Mouse (Mus musculus): ENCODE measurements around the gene Fgl2. TPM values are rescaled to one million over a fixed set of nuclear protein-coding genes. Genes with fewer than 3 reads are reported as not detected.

Fgl2 gene
- polyA plus RNA-seq, 1 experiment, result 11.7 TPM

Other genes starting within 250 kb of the Fgl2 start
- gene Gsap, start 186.4 kb upstream of the Fgl2 start, polyA plus RNA-seq (2012; rRNA removed), result 1.4 and 2.0 TPM in 2 replicates
- gene Ccdc146, start 52.0 kb downstream of the Fgl2 start, polyA plus RNA-seq (2012; rRNA removed), result not detected in 2 replicates
- 2.5 and 2.6 TPM in 2 replicates for gene Fam185a, start 52.3 kb downstream of the Fgl2 start, polyA plus RNA-seq (2012; rRNA removed)
- gene Lrrc17, start 170.9 kb downstream of the Fgl2 start, polyA plus RNA-seq (2012; rRNA removed), result 1.1 and 1.6 TPM in 2 replicates